Mouse (Mus musculus): Measurements from ENCODE around the gene Glyat. TPM values are rescaled to one million over a fixed set of nuclear protein-coding genes. Genes with fewer than 3 reads are reported as not detected.

Gene Glyat
- polyA plus RNA-seq (2012; rRNA removed): not detected in 2 replicates

DNA sequence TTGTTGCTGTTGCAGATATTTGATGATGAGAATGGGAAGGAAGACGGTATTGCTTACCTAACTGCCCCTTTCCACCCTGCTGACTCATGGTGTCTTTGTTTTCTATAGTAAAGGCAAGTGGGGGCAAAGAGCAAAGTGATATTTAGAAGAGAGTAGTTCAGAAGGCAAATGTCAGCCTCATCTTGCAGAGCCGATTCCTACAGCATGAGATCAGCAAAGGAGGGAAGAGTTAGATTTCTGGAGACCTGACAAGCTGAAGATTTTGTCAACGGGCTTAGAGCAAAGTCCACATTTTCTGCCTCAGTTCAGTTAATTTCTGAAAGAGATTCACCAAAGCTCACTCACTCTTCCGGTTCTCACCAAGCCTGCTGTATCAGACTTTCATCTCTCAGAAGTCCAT, at the start of gene Glyat:
Gene Glyat, plus strand, starts transcription at position 133 of the 400 bp plus-strand sequence.

DNA sequence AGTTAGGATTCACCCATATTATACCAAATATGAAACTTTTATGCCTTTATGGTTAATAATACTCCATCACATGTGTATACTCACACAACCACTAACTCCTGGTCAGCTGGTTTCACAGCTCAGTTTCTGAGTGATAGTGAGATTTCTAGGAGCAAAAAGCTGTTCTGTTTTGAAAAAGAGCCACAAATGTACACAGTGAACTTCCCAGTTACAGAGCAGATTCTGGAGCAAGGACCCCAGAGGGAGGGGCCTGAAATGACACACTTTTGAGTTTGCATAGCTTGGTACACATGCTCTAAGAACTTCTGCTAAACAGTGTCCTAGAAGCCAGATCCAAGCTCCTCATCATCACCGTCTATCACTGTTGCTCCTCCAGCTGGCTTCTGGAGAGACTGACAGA, 33.4 kb upstream of the Glyat start, which contains the start of gene Gm4952:
Gene Gm4952, plus strand, starts transcription at position 301 of the 400 bp plus-strand sequence.

DNA sequence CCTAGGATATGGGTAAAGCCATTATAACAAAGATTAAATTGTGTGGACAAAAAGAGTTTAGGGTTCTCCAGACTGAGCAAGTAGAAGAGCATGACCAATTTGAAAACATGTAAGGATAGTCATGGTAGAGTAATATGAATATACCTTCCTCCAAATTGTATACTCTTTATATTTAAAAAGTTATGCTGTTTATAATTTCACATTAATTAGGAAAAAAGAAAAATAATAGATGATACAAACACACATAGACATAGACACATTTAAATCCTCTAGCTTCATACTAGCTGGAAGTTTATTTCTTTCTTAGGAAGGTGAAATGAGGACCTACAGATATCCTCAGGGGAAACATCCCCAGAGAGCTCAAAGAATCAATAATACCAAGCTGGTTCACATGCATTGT, 37.0 kb downstream of the Glyat start, which contains the start of gene Olfr1442:
Gene Olfr1442, plus strand, starts transcription at position 301 of the 400 bp plus-strand sequence.

DNA sequence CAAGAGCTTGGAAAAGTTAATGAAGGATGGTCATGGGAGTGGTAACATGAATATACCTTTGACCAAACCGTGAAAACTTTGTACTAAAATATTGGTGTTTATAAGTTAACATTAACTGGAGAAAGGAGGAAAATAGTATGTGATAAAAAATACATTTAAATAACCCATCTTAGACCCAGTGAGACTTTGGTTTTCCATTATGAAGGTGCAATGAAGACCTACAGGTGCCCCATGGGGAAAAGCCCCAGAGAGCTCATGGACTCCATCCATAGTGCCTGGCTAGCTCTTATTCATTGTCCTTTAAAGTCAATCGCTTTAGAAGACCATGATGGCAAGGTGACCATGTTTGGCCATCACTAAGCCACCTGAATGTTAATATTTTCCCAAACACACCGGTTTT, 44.7 kb downstream of the Glyat start, which contains the start of gene Olfr1443:
Gene Olfr1443, plus strand, starts transcription at position 301 of the 400 bp plus-strand sequence.

DNA sequence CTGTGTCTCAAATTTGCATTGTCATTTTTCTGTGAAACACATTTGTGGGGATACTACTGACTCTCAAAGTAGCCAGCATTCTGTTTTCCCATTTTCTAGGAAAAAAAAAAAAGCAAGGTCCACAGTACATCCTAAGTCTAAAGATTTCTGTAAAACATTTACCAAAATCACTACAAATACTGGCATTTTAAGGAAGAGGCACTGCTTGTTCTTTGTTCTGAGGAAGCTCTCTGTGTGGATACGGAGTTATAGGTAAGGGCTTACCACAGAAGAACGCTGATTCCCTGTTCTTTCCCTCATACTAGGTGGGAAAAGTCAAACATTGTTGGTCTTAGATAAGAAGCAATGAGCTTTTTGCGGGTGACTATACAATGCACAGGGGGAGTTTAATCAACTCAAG, 62.5 kb downstream of the Glyat start, which contains the start of gene Keg1:
Gene Keg1, plus strand, starts transcription at position 197 of the 400 bp plus-strand sequence.

Other genes with a start within 250 kb of the Glyat start
- gene Olfr1440, start 246.0 kb upstream of the Glyat start, polyA plus RNA-seq (2012; rRNA removed): not detected in 2 replicates
- not detected in 2 replicates for gene Olfr1441, start 215.9 kb upstream of the Glyat start, polyA plus RNA-seq (2012; rRNA removed)
- gene Pfpl, start 205.4 kb upstream of the Glyat start, polyA plus RNA-seq (2012; rRNA removed): 0.01 TPM in 2 replicates
- gene Mpeg1, start 172.5 kb upstream of the Glyat start, polyA plus RNA-seq (2012; rRNA removed): 2.0 and 2.1 TPM in 2 replicates
- 37.1 and 38.0 TPM in 2 replicates for gene Dtx4, start 131.9 kb upstream of the Glyat start, polyA plus RNA-seq (2012; rRNA removed)
- 4.8 and 5.7 TPM in 2 replicates for gene Fam111a, start 87.6 kb upstream of the Glyat start, polyA plus RNA-seq (2012; rRNA removed)
- 0.17 and 0.25 TPM in 2 replicates for gene Gm4952, start 33.3 kb upstream of the Glyat start, polyA plus RNA-seq (2012; rRNA removed)
- not detected in 2 replicates for gene Olfr1442, start 37.1 kb downstream of the Glyat start, polyA plus RNA-seq (2012; rRNA removed)
- not detected in 2 replicates for gene Olfr1443, start 44.8 kb downstream of the Glyat start, polyA plus RNA-seq (2012; rRNA removed)
- gene Keg1, start 62.5 kb downstream of the Glyat start, polyA plus RNA-seq (2012; rRNA removed): not detected in 2 replicates
- gene Cntf, start 132.3 kb downstream of the Glyat start, polyA plus RNA-seq (2012; rRNA removed): 2.0 and 2.3 TPM in 2 replicates
- 34.7 and 36.6 TPM in 2 replicates for gene Zfp91, start 162.8 kb downstream of the Glyat start, polyA plus RNA-seq (2012; rRNA removed)
- 1.1 TPM in 2 replicates for gene Lpxn, start 162.9 kb downstream of the Glyat start, polyA plus RNA-seq (2012; rRNA removed)
- gene Gm5244, start 213.4 kb downstream of the Glyat start, polyA plus RNA-seq (2012; rRNA removed): not detected in 2 replicates
- gene Olfr1444, start 224.0 kb downstream of the Glyat start, polyA plus RNA-seq (2012; rRNA removed): not detected in 2 replicates

Measured in central nervous system, embryonic 18 days (tissue).